Mouse (Mus musculus) stomach, postnatal 0 days (tissue): ENCODE results near the gene Man2a1. TPM values are rescaled to one million over a fixed set of nuclear protein-coding genes. Genes with fewer than 3 reads are reported as not detected.
A peak's percentile ranks its signal among the peaks of the same experiment; 100 is the strongest.

ENCODE experiments used
- ATAC-seq: fragments of 200-750 bp; cut with Nextera tagmentation; 2 replicates; pipeline ENCODE4 v1.8.0; 2017; ENCODE audit not compliant: low FRiP score, low TSS enrichment
- DNase-seq: peaks from one replicate; pipeline ENCODE4 v3.0.0-alpha.2; 2016; ENCODE audit warnings: low spot score
- H3K27ac ChIP-seq: fragments of 300-500 bp; sonication (generic); replicated peaks from 2 replicates; pipeline ENCODE4 v1.5.1; 2014; ENCODE audit warnings: mild to moderate bottlenecking, control low read depth
- H3K27me3 ChIP-seq: fragments of 300-500 bp; sonication (generic); 2 replicates; pipeline ENCODE4 v1.6.1; 2014; ENCODE audit warnings: low read length; ENCODE audit not compliant: control insufficient read depth, insufficient read depth
- H3K36me3 ChIP-seq: fragments of 300-500 bp; sonication (generic); 2 replicates; pipeline ENCODE4 v1.6.1; 2014; ENCODE audit warnings: low read length, mixed read lengths; ENCODE audit not compliant: control insufficient read depth, insufficient read depth
- H3K4me1 ChIP-seq: fragments of 300-500 bp; sonication (generic); replicated peaks from 2 replicates; pipeline ENCODE4 v1.6.1; 2014; ENCODE audit warnings: antibody characterized with exemption; ENCODE audit not compliant: control insufficient read depth, insufficient read depth
- H3K4me2 ChIP-seq: fragments of 300-500 bp; sonication (generic); replicated peaks from 2 replicates; pipeline ENCODE4 v1.6.1; 2014; ENCODE audit warnings: low read depth, mild to moderate bottlenecking, control low read depth, moderate library complexity
- H3K4me3 ChIP-seq: fragments of 300-500 bp; sonication (generic); 2 replicates; pipeline ENCODE4 v1.5.1; 2014; ENCODE audit warnings: low read depth, low read length, control low read depth
- H3K9ac ChIP-seq: fragments of 300-500 bp; sonication (generic); 2 replicates; pipeline ENCODE4 v1.6.1; 2014; ENCODE audit warnings: mild to moderate bottlenecking, low read length, control low read depth, mixed read lengths
- H3K9me3 ChIP-seq: fragments of 300-500 bp; sonication (generic); 2 replicates; pipeline ENCODE4 v1.6.1; 2016; ENCODE audit warnings: low read length; ENCODE audit not compliant: control insufficient read depth
- CTCF ChIP-seq: IDR thresholded peaks from 2 replicates; pipeline ENCODE4 v1.5.1; 2016; ENCODE audit warnings: antibody characterized with exemption, low read depth, mild to moderate bottlenecking, moderate library complexity
- EP300 ChIP-seq: optimal IDR thresholded peaks from 2 replicates; pipeline ENCODE3; 2016; ENCODE audit warnings: antibody characterized with exemption
- WGBS: fragments of 180-500 bp; shearing (Covaris S2); extraction: QIAGEN DNeasy Blood & Tissue Kit; methylation state at CpG from one replicate; pipeline ENCODE4 v1.1.7; 2014; 5-methylcytosine and 5-hydroxymethylcytosine counted together
- polyA plus RNA-seq: library from polyadenylated mRNA; unstranded; fragments of >200 nt; fragmentation: Nextera tagmentation; extraction: Ambion mirVana; gene quantifications from 2 replicates; pipeline ENCODE4 v1.2.1, GENCODE M21; 2015

Man2a1 gene
- polyA plus RNA-seq, 1 experiment from 2014 or later: 9.3 TPM

DNA sequence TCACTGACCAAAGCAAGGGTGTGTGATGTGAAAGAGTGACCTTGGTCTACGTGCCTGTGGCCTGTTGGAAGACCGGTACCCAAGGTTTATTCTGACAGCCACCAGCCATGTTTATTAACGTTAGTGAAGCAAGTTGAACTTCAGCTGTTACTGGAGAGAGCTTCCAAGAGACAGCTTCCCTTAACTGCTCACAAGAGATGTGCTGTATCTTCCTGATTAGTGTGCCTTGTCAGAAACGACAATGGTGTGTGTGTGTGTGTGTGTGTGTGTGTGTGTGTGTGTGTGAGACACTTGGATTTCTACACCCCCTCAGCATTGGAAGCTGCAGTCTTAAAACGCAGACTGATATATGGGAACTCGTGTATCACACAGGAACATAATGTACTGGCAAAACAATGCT is 34.1 kb upstream of the Man2a1 start:
- no peaks in the 10 kb centered on the region for H3K27me3 ChIP-seq
- ATAC-seq (no peak), DNase-seq (no peak)
- H3K9ac ChIP-seq: no peak overlapping the region
- H3K9me3 ChIP-seq: no peaks in the 10 kb centered on the region
- no peak for TF ChIP-seq CTCF
- TF ChIP-seq EP300: no peak
- no peak overlapping the region for H3K27ac ChIP-seq
- no peaks in the 10 kb centered on the region for H3K36me3 ChIP-seq
- H3K4me1 ChIP-seq: no peaks in the 10 kb centered on the region
- no peak overlapping the region for H3K4me3 ChIP-seq
- no peak overlapping the region for H3K4me2 ChIP-seq
- WGBS: 65% methylated on average over 6 of the region's 6 CpGs

- Histone ChIP-seq H3K9ac (no peak overlapping the region), H3K9me3 (no peaks in the 10 kb centered on the region), H3K36me3 (no peaks in the 10 kb centered on the region), H3K4me1 (no peaks in the 10 kb centered on the region), H3K4me2 (no peak overlapping the region), H3K27me3 (no peaks in the 10 kb centered on the region), H3K4me3 (no peak overlapping the region), H3K27ac (no peak overlapping the region)
- no peak for DNase-seq
- no peak for ATAC-seq
- 83% methylated on average over 3 of the region's 3 CpGs for WGBS
- TF ChIP-seq CTCF: no peak
- no peak for TF ChIP-seq EP300
Measured at GRCm38 (mm10) chr17:64567546-64567945, 33.0 kb upstream of the Man2a1 start.

DNA sequence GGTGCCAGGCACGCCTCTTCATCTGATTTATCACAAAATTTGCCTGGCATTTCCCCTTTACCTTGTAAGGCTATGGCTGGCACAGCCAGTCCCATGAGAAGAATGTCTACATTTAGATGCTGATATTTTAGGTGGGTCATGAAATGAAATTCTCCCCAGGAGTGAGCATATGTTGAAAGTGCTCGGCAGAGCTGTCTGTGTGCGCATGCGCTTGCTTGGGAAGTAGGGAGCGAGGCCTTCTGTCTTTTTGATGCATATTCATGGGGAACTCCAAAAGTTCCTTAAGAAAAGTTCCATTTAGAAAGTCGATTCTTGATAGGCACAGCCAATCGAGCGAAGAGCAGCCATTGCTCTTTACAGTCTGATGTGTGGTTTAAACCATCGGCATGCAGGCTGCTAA is 26.6 kb upstream of the Man2a1 start:
- H3K36me3 ChIP-seq: no peaks in the 10 kb centered on the region
- ATAC-seq: no peak

DNA sequence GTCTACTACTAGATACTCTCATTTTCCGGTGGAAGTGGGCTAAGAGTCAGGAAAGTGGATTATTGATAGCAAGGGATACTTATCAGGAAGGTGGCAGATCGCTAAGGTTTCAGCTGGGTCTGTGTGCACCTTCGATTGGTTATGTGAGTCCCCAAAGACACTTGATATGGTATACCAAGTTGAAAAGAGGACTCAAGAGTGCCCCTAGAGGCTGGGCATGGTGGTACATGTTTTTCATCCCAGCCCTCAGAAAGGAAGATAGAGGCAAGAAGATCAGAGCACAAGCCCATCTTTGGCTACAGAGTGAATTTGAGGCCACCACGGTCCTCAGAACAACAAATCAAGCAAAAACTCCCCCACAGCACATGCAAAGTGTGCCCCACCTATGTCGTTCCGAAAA is 25.3 kb upstream of the Man2a1 start:
- no peak for DNase-seq
- Histone ChIP-seq H3K4me3 (no peak overlapping the region), H3K27me3 (no peaks in the 10 kb centered on the region), H3K36me3 (no peaks in the 10 kb centered on the region), H3K27ac (no peak overlapping the region), H3K4me2 (no peak overlapping the region), H3K4me1 (no peaks in the 10 kb centered on the region), H3K9ac (no peak overlapping the region), H3K9me3 (no peaks in the 10 kb centered on the region)
- WGBS: 79% methylated on average over 6 of the region's 6 CpGs
- TF ChIP-seq CTCF: peak; percentile 54
- TF ChIP-seq EP300: no peak
- ATAC-seq: no peak

More for the DNA sequence above, 26.6 kb upstream of the Man2a1 start:
- no peaks in the 10 kb centered on the region for H3K27me3 ChIP-seq
- H3K9me3 ChIP-seq: no peaks in the 10 kb centered on the region
- no peaks in the 10 kb centered on the region for H3K4me1 ChIP-seq
- no peak overlapping the region for H3K27ac ChIP-seq
- no peak overlapping the region for H3K4me3 ChIP-seq
- no peak for DNase-seq
- WGBS: 92% methylated on average over 9 of the region's 9 CpGs
- H3K4me2 ChIP-seq: no peak overlapping the region
- no peak overlapping the region for H3K9ac ChIP-seq
- no peak for TF ChIP-seq EP300
- TF ChIP-seq CTCF: no peak

GRCm38 (mm10) chr17:64577485-64577884 is 23.1 kb upstream of the Man2a1 start:
- TF ChIP-seq EP300 (no peak), CTCF (no peak)
- H3K9me3 ChIP-seq: no peaks in the 10 kb centered on the region
- ATAC-seq (peak; percentile 80), DNase-seq (no peak)
- H3K4me1 ChIP-seq: no peaks in the 10 kb centered on the region
- no peaks in the 10 kb centered on the region for H3K36me3 ChIP-seq
- no peak overlapping the region for H3K4me2 ChIP-seq
- 32% methylated on average over 5 of the region's 5 CpGs for WGBS
- no peak overlapping the region for H3K9ac ChIP-seq
- no peak overlapping the region for H3K4me3 ChIP-seq
- H3K27me3 ChIP-seq: no peaks in the 10 kb centered on the region
- H3K27ac ChIP-seq: no peak overlapping the region

DNA sequence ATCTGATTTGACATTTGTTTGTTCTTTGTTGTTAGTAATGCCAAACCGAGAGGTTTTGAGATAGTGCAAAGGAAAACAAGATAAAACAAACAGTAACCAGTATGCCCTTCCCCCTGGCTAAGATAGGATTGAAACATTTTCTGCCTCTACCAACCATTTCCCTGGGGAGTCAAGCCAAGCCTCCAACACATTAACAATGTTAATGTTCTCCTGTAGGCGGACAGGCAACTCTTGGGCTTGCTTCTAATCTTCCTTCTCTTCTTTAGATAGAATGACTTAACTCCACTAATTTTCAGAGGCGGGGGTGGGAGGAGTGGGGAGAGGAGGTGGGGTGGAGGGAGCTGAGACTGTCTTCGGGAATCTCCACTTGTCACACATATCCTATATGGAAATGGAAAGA is 22.2 kb upstream of the Man2a1 start:
- Histone ChIP-seq H3K4me2 (no peak overlapping the region), H3K9ac (no peak overlapping the region), H3K4me1 (no peaks in the 10 kb centered on the region), H3K27me3 (no peaks in the 10 kb centered on the region), H3K4me3 (no peak overlapping the region), H3K27ac (no peak overlapping the region), H3K9me3 (no peaks in the 10 kb centered on the region), H3K36me3 (no peaks in the 10 kb centered on the region)
- 7% methylated on average over 4 of the region's 4 CpGs for WGBS
- ATAC-seq (peak; percentile 49; the same call in 1 of the 2 replicates), DNase-seq (no peak)
- TF ChIP-seq CTCF (peak; percentile 32), EP300 (no peak)
